Mouse (Mus musculus) liver, embryonic 14.5 days (tissue): ENCODE results near the gene D430041D05Rik.

Experiments
- CTCF ChIP-seq: IDR thresholded peaks from 2 replicates; pipeline ENCODE4 v1.5.1; 2016; ENCODE audit warnings: antibody characterized with exemption, low read depth, control low read depth
- EP300 ChIP-seq: IDR thresholded peaks from 2 replicates; pipeline ENCODE4 v1.6.1; 2016; ENCODE audit warnings: antibody characterized with exemption, low read depth

DNA sequence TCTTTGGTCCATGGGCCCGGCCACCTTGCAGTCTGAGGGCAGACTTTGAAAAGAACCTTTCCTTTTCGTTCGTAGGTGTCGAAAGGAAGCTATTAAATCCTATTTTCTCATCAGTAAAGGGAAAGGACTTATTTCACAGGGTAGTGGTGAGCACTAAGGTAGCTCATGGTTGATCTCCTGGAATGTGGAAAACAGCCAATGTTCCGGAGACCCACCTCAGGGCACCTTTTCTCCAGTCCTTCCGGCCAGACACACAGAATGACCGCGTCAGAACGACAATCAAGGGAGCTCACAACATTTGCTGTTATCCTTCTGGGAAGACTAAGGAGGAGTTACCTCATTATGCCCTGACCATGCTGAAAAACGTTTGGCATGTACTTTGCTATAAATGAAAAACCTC is 314.6 kb downstream of the D430041D05Rik start:
- TF ChIP-seq CTCF: no peak
- no peak for TF ChIP-seq EP300
